Mouse (Mus musculus): ENCODE measurements at regions not wholly inside any gene's neighbourhood (a gene's known extent, or its start where the extent isn't known, plus 50 kb on each side); places are given as distances from the start of the nearest gene placed in this dataset.

DNA sequence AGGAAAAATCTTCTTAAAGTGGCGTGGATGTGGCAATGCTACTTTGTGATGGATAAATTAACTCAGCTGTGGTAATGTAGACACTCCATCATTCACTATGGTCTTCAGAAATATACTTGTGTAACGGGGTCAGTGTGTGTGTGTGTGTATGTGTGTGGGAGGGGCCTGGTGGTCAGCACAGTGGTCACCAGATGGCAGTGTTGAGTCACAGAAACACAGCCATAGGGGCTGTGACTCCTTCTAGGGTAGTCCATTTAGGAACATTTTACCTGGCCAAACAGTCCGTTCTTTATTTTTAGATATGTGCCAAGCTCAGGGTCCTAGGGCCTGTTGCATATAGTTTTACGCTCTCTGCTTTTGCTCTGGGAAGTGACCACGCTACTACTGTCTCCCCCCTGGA lies 96.3 kb upstream of the Mphosph6 start:
- no peak for DNase-seq (ENCODE audit: low read depth, low spot score)

DNA sequence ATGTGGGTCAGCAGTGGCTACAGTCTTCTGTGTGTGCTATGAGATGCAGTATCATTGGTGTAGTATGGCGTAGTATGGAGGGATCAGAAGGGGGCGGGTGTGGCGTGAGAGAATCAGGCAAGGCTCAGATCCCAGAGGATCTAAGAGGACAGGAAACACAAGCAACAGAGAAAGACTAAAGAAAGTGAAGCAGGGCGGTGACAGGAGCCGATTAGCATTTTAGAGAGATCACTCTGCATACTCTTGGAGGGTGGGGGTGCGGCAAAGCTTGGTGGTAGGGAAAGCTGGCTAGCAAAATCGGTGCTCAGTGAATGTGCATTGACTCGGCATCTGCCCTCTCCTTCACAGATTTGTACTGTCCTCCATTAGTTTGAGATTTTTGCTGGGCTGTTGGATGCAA lies 93.1 kb upstream of the Mphosph6 start:
- DNase-seq (ENCODE audit: low read depth, low spot score), result no peak

DNA sequence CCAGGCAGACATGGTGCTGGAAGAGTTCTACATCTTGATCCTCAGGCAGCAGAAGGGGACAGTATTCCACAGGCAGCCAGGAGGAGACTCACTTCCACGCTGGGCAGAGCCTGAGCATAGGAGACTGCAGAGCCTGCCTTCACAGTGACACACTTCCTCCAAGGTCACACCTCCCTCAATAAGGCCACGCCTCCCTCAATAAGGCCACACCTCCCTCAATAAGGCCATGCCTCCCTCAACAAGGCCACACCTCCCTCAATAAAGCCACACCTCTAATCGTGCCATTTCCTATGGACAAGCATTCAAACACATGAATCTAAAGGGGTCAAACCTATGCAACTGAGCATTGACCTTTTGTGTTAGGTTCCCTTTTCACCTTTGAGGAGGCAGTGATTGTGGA lies 88.5 kb upstream of the Mphosph6 start:
- DNase-seq (ENCODE audit: low read depth, low spot score), result no peak

DNA sequence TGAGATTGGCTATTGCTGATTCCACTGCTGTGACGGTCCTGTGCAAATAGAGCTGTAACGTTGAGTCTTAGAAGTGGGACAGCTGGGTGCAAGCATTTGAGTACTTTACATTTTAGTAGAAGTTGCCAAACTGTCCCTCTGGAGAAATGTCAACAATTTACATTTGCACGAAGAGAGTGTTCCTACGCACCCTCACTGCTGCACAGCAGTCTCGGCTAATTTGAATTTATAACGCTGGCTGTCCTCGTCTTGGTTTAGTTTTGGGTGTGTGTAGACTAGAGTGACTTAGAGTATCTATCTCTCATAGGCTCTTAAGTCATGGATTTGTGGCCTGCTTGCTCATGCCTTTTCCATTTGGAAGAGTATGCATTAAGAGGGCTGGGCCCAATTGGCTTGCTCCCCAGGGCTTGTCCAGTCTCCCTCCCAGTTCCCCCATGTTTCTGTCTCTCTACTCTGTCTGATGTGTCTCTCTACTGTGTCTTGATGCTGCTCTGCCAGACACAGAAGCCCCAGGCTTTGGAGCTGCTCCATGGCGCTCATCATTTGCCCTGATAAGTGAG lies 79.8 kb upstream of the Mphosph6 start:
- no peak for DNase-seq (ENCODE audit: low read depth, low spot score)

DNA sequence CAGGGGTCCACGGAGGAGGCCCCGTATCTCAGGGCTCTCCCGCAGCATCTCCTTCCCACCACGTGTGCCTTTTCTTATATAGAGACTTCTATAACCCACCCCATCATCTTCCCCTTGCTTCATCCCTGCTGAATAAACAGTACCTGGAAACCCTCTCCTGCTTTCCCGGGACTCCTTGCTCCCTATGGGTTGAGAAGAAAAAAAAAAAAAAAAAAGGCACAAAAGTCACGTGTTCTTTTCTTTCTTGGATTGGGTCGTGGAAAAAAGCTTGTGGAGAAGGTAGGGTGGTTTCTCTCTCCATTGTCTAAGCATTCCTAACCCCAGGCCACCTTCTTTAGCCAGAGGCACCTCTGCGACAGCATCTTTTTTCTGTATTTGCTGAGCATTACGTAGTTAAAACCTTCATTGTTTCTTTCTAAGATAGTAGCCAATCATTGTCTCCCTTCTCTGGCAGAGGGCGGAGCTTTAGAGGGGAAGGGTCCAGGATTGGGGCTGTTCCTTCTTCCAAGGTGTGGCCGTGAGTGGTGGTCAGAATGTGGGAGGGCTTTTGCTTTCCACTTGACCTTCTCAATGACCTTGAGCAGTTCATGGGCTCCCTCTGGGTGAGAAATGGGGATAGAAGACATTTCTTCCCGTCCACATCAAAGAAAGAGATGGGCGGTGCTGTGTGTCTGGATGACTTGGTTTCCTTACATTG lies 78.7 kb upstream of the Mphosph6 start:
- no peak for DNase-seq (ENCODE audit: low read depth, low spot score)

DNA sequence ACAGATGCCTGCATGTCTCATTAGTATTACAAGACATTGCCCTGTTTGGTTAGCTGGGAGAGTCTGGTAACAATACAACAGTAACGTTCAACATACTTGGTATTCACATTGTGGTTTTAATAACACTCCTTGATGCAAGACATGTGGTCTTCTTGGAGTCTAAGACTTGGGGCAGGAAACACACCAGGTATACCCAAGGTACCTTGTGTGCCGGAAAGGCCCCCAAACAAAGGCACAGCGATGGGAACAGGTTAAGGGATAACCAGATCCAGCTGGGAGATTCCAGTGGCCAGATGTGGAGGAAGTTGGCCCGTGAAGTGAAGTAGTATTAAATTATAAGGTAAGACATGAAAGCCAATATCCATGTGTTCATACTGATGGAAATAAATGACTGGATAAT lies 71.9 kb upstream of the Mphosph6 start:
- DNase-seq (ENCODE audit: low read depth, low spot score), result no peak

DNA sequence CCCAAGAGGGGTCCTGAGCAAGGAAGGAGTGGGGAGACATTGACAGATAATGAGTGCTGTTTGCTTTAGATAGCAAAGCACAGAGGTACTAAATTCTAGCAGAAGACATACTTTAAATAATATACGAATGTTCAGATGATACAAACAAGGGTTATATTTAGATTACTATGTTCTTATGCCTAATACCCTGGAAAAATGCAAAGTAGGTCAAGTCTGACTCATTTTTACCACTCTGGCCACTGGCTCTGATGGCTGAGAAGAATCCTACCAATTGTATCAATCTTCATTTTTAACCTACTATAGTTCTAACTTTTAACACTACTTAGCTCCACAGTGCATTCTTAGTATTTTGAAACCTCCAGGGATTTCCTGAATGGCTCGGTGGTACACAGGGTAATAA lies 65.4 kb upstream of the Mphosph6 start:
- no peak for DNase-seq (ENCODE audit: low read depth, low spot score)

DNA sequence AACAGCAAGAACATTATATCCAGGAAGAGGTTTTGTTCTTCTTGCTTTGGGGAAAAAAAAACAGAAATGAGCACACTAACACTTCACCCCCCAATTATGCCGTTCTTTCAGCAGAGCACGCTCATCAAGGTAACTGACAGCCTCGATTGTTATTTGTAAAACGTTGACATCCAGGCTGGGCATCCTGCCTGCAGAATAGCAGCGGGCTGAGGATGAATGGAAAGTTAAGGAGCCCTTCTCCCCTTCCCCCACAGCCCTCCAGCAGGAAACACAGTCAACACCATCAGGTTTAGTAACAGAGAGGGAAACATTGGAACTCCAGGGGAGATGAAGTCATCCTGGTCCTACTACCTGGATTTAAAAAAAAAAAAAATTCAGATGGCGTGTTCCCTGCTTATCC lies 63.3 kb upstream of the Mphosph6 start:
- peak; percentile 47 for DNase-seq (ENCODE audit: low read depth, low spot score)

DNA sequence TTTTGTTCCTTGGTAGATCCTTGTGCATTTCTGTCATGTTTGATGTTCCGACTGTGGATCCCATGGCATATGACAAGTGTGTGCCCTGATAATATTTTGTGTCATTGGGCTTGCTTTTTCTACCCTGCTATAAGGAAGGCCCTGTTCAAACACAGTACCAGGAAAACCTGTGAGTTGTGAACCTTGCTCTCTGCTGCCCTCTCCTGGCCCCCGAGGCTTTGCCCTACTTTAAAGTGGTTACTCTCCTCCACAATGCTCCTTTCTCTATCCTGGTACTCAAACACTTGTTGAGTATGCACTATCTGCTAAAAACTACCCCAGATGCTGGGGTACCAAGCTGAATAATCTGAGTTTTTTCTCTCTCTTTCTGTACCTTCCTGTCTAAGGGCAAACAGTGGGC lies 62.1 kb upstream of the Mphosph6 start:
- no peak for DNase-seq (ENCODE audit: low read depth, low spot score)

DNA sequence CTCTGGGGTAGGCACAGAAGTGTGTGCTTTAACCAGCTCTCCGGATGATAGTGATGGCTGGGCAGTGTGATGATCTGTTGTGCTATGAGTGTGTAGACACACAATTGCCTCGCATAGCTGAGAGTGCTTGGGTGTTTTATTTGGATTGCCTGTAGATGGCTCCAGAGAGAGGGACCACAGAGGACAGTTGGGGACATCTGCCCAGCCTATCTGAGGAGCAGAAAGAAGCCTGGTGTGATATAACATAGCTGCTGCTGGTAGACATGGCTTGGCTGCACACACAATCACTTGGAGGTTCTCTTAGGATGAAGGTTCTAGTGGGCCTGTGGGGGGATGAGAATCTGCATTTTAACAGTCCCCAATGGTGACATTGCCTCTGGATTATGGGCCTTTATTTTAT lies 60.6 kb upstream of the Mphosph6 start:
- DNase-seq (ENCODE audit: low read depth, low spot score), result no peak

DNA sequence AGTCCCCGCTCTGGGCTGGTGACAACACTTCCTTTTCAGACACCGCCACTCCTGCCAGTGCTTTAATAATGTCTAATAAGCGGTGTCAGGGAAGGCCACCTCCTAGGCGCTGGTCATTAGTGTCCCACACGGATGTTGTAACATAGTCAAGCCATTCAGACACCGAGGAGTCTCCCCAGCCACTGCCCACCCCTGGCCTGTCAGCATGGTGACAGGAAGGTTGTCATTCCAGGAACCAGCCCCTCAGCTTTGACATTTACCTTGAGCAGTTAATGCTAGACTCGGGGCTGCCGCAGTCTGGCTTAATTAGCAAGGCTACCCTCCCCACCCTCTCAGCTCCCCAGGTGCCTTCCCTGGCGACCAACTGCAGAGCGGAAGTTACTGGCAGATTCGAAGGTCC lies 58.0 kb upstream of the Mphosph6 start:
- DNase-seq (ENCODE audit: low read depth, low spot score), result no peak

DNA sequence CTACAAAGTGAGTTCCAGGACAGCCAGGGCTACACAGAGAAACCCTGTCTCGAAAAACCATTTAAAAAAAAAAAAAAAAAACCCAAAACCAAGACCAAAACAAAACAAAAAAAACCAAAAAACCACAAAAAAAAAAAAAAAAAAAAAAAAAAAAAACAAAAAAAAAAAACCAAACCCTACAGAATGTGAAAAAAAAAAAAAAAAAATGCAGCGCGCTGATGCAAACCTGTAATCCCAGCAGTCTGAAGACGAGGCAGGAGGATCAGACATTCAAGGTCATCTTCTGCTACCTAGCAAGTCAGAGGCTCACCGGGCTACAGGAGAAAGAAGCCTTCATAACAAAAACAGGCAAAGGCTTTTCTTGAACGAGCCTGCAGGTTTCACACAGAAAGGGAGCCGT lies 57.4 kb upstream of the Mphosph6 start:
- DNase-seq (ENCODE audit: low read depth, low spot score), result no peak

DNA sequence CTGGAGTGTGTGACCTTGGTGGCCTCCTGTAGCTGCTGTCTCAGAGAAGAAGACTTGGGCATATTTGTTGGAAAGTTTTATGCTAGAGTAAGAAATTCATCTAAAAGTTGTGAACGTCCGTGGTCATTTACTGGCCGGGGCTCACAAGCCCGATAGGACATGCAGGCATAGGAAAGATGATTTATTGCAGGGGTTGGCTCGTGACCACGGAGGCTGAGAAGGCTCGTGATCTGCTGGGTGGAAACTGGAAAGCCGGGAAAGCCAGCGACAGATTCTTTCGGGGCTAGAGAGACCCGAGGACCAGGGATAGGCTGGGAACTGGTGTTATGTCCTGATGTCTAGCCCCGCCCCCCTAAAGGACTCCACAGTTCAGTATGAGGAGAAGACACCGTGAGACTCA lies 54.4 kb upstream of the Mphosph6 start:
- DNase-seq (ENCODE audit: low read depth, low spot score), result no peak

DNA sequence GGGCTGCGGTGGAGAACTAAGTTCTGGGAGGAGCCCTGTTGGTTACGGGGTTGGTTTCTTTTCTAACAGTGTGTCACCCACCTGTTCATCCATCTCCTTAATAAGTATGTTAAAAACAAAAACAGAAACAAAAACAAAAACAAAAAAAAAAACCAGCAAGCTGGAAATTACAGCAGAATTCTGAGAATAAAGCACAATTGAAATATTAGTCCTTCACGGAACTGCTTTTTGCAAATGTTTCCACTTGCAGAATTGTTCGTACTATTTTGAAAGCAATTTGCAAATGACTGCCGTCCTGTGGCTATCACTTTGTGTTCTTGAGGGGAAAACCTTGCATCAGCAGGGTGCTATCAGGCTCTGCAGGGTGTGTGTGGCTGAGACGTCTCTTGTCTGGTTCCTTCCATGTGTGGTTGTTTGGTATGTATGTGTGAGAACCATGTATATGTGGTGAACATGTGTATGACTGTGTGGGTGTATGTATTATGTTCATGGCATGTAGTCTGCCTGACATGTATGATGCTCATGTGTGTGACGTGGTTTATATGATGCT lies 53.3 kb upstream of the Mphosph6 start:
- DNase-seq (ENCODE audit: low read depth, low spot score), result no peak

DNA sequence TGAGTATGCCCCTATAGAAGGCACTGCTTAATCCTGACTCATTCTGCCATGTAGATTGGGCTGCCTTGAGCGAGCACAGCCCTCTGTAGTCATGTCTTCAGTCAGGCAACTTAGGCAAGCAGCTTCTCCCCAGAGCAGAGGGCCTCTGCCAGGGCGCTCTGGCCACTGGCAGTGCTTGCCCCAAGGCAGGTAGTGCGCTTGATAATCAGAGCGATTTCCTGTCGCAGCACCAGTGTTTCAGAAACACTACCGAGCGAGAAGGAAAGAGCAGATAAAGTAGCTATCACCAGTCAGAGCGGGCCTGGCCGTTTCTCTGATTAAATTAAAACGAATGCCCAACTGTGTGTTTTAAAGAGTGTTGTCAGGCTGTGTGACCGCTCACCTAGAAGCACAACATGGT lies 52.6 kb upstream of the Mphosph6 start:
- DNase-seq (ENCODE audit: low read depth, low spot score), result no peak

DNA sequence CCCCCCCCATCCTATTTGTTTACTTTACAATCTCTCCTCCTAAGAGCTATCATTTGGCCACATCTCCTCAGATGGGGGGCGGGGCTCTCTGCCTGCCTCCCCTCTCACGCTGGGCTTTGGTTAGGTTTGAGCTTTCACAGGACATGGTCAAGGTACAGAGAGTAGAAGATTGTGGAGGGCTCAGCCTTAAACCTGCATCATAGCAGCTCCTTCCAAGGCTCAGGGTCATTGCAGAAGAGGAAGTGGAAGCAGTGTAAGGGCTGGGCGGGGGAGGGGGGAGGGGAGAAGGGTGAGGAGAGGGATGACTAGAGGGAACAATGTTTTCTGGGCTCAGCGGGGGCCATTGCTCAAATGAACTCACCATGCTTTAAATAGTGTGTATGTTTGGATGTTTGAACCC lies 51.7 kb upstream of the Mphosph6 start:
- no peak for DNase-seq (ENCODE audit: low read depth, low spot score)

DNA sequence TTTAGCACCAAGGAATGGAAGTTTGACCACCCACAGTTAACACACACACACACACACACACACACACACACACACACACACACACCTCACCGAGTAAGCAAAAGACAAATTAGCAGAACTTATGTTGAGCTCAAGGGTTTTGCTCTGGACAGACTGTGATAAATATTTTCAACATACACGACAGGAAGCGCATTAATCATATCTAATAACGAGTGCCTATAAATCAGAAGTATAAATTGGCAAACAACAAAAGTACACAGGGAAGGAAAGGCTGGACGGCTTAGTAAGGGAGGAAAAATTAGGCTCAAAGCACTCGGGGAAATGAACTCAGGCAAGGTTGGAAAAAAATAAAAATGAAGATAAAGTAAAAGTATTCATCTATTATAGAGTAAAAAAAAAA lies 50.8 kb upstream of the Mphosph6 start:
- DNase-seq (ENCODE audit: low read depth, low spot score), result no peak
